Mouse (Mus musculus) megakaryocyte-erythroid progenitor cell, adult 5-6 weeks (primary cell): ENCODE measurements around the gene Chrd. TPM values are rescaled to one million over a fixed set of nuclear protein-coding genes. Genes with fewer than 3 reads are reported as not detected.

ENCODE experiments used
- ATAC-seq: replicated peaks from 2 replicates; pipeline ENCODE4 v1.8.0; 2016; ENCODE audit warnings: mild to moderate bottlenecking, inconsistent platforms; ENCODE audit not compliant: severe bottlenecking, poor library complexity, low FRiP score, low TSS enrichment
- total RNA-seq, 2 experiments: library from RNA; stranded (forward) in 1 of 2; stranded (reverse) in 1 of 2; fragments of 200-1000, 215-1000 nt in 1 of 2; fragments of >200 nt in 1 of 2; fragmentation: Nextera tagmentation in 1 of 2; gene quantifications; 2 replicates each; pipeline ENCODE4 v1.2.3; 2014 to 2017

The Chrd gene
- total RNA-seq, 2 experiments from 2014 or later = not detected

GRCm38 (mm10) chr16:20726384-20726783, 6.5 kb upstream of the Chrd start:
- ATAC-seq = no peak

- no peak for ATAC-seq
Measured at GRCm38 (mm10) chr16:20730293-20730711, 2.6 kb upstream of the Chrd start.

- no peak for ATAC-seq
Measured at GRCm38 (mm10) chr16:20731688-20732087, 1.2 kb upstream of the Chrd start.

- no peak for ATAC-seq
Measured at GRCm38 (mm10) chr16:20732251-20732924, 539 bp upstream of the Chrd start.

- no peak for ATAC-seq
Measured at GRCm38 (mm10) chr16:20733731-20734730, 1.1 kb downstream of the Chrd start, which contains the start of gene Thpo. Gene Thpo, minus strand, starts transcription at chr16:20734511.

GRCm38 (mm10) chr16:20735651-20736050, 2.7 kb downstream of the Chrd start:
- ATAC-seq = no peak

GRCm38 (mm10) chr16:20736168-20736567, 3.2 kb downstream of the Chrd start:
- ATAC-seq = no peak

- ATAC-seq = no peak
Measured at GRCm38 (mm10) chr16:20736823-20737222, 3.9 kb downstream of the Chrd start.

GRCm38 (mm10) chr16:20739845-20740244, 6.9 kb downstream of the Chrd start:
- ATAC-seq = no peak

GRCm38 (mm10) chr16:20746641-20747040, 13.7 kb downstream of the Chrd start:
- no peak for ATAC-seq

- no peak for ATAC-seq
Measured at GRCm38 (mm10) chr16:20750518-20750917, 17.6 kb downstream of the Chrd start.

- ATAC-seq = no peak
Measured at GRCm38 (mm10) chr16:20756052-20756451, 23.1 kb downstream of the Chrd start.

GRCm38 (mm10) chr16:20757385-20757784, 24.5 kb downstream of the Chrd start:
- no peak for ATAC-seq

GRCm38 (mm10) chr16:20761681-20762080, 28.8 kb downstream of the Chrd start:
- ATAC-seq = no peak

- ATAC-seq = peak; percentile 34
Measured at GRCm38 (mm10) chr16:20765244-20765643, 32.3 kb downstream of the Chrd start.

- no peak for ATAC-seq
Measured at GRCm38 (mm10) chr16:20775021-20775420, 42.1 kb downstream of the Chrd start.

- ATAC-seq = no peak
Measured at GRCm38 (mm10) chr16:20779846-20780245, 46.9 kb downstream of the Chrd start.

GRCm38 (mm10) chr16:20781101-20781630, 48.2 kb downstream of the Chrd start:
- ATAC-seq = no peak

GRCm38 (mm10) chr16:20783891-20784290, 51.0 kb downstream of the Chrd start:
- ATAC-seq = no peak

- ATAC-seq = no peak
Measured at GRCm38 (mm10) chr16:20784754-20785153, 51.8 kb downstream of the Chrd start.
